Mouse (Mus musculus): ENCODE data around the gene 1700016C15Rik.

DNA sequence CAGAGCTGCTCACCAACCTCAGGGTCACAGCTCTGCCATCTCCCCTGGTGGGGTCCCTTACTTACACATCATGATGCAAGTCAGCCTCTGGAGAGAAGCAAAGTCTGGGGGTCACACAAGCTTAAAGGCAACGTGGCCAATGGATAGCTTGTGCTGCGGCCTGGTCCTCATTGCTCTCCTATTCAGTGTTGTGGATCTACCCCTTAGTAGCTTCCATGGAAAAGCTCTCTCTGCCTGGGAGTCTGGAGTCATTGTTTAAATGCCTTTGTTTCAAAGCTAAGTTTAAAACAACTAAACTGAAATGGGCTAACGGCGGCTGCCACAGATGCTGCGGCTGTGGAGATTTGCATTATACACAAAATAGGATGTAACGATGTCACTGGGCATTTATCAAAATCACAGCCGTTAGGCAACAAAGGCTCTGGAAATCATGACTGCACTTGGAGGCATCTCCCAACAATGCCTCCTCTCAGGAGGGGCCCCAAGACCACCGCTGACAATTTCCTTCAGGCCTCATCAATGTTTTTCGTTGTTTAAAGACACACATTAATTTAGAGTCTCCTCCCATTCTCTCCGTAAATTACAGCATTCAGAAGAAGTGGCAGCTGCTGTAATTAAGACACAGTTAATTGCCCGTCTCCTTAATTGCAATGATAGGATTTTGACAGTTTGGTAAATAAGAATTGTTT, 11.1 kb upstream of the 1700016C15Rik start:
- TF ChIP-seq CTCF (IDR thresholded peaks at IDR 0.05; ENCODE audit: borderline replicate concordance, control insufficient read depth, extremely low read depth, insufficient read depth, low read length, poor library complexity) (no peak), POLR2A (IDR thresholded peaks at IDR 0.05; ENCODE audit: control insufficient read depth, extremely low read depth, insufficient read depth, low read length, poor library complexity) (no peak)
